Mouse (Mus musculus) ES-Bruce4 (cell line): ENCODE measurements at regions not wholly inside any gene's neighbourhood (a gene's known extent, or its start where the extent isn't known, plus 50 kb on each side); places are given as distances from the start of the nearest gene placed in this dataset.

Source experiments
- H3K27ac ChIP-seq: 2 replicates; pipeline ENCODE4 v1.5.1; 2012; ENCODE audit warnings: low read length, inconsistent platforms; ENCODE audit not compliant: insufficient read depth
- H3K27me3 ChIP-seq: 2 replicates; pipeline ENCODE4 v1.6.1; 2012; ENCODE audit warnings: mild to moderate bottlenecking, low read length, inconsistent platforms; ENCODE audit not compliant: control insufficient read depth, poor library complexity, insufficient read depth, severe bottlenecking
- H3K36me3 ChIP-seq: 2 replicates; pipeline ENCODE4 v1.6.1; 2012; ENCODE audit warnings: inconsistent platforms, mild to moderate bottlenecking, low read length, moderate library complexity; ENCODE audit not compliant: control insufficient read depth, poor library complexity, insufficient read depth, severe bottlenecking
- H3K4me1 ChIP-seq: one replicate; pipeline ENCODE4 v1.8.1; 2011; ENCODE audit warnings: low read length; ENCODE audit not compliant: control insufficient read depth, insufficient read depth
- H3K4me3 ChIP-seq: 2 replicates; pipeline ENCODE4 v1.5.1; 2011; ENCODE audit warnings: low read depth, mild to moderate bottlenecking, low read length
- H3K9ac ChIP-seq: 2 replicates; pipeline ENCODE4 v1.6.1; 2012; ENCODE audit warnings: low read depth, mild to moderate bottlenecking, inconsistent platforms; ENCODE audit not compliant: poor library complexity, severe bottlenecking
- H3K9me3 ChIP-seq: replicated peaks from 2 replicates; pipeline ENCODE4 v1.6.1; 2012; ENCODE audit warnings: mild to moderate bottlenecking, low read length, inconsistent platforms; ENCODE audit not compliant: control insufficient read depth, poor library complexity, insufficient read depth, severe bottlenecking
- CTCF ChIP-seq: IDR thresholded peaks from one replicate; pipeline ENCODE4 v1.8.1; 2011; ENCODE audit warnings: low read depth, low read length
- EP300 ChIP-seq: IDR thresholded peaks from 2 replicates; pipeline ENCODE4 v1.6.1; 2011; ENCODE audit warnings: low read depth, low read length; ENCODE audit not compliant: insufficient read depth
- POLR2A ChIP-seq: IDR thresholded peaks from one replicate; pipeline ENCODE4 v1.8.1; 2011; ENCODE audit warnings: low read length; ENCODE audit not compliant: insufficient read depth

DNA sequence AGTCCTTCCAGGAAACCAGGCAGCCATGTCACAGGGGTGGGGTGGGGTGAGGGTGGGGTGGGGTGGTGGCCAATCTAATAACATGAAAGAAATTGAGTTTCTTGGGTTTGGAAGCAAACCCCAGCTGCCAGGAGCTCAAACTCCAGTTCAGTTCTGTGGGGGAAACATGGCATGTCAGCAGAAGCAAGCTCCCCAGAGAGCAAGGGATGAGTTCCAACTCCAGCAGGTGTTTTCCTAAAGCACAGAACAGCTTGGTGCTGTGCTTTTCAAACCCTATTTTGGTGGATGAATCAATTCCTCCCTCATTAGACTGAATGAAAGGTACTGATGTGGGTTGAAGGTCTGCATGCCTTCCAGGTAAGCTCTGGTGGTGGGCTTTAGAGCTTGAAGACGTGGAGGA is 77.8 kb upstream of the Kcnd3 start:
- Histone ChIP-seq H3K36me3 (no peaks in the 10 kb centered on the region), H3K27me3 (no peaks in the 10 kb centered on the region; the same call in 1 of the 2 replicates)
- TF ChIP-seq POLR2A (no peak), EP300 (no peak), CTCF (no peak)

DNA sequence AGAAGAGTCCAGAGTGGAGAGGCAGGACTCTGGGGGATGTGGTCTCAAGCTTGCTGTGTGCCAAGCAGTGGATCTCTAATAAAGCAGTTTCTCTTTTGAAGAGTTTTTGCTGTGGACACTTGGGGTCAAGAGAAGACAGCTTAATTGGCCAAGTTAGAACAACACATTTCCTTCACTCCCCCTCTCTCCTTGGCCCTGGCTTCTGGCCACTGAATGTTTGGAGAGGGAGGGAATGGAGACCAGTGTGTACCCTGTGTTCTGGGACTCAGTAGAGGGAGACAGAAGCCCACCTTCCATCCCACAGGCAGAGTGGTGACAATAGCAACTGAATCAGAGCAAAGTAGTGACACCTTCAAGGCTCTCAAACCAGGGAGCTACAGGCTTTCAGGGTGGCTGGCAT is 77.3 kb upstream of the Kcnd3 start:
- TF ChIP-seq EP300, result no peak
- TF ChIP-seq POLR2A, result no peak
- no peak for TF ChIP-seq CTCF
- Histone ChIP-seq H3K36me3 (no peaks in the 10 kb centered on the region), H3K27ac (no peak overlapping the region), H3K9me3 (no peaks in the 10 kb centered on the region), H3K27me3 (no peaks in the 10 kb centered on the region; the same call in 1 of the 2 replicates), H3K4me3 (no peak overlapping the region), H3K9ac (no peak overlapping the region), H3K4me1 (no peaks in the 10 kb centered on the region)

More for the DNA sequence above, 77.8 kb upstream of the Kcnd3 start:
- Histone ChIP-seq H3K4me1 (no peaks in the 10 kb centered on the region), H3K27ac (no peak overlapping the region), H3K9ac (no peak overlapping the region), H3K9me3 (no peaks in the 10 kb centered on the region), H3K4me3 (no peak overlapping the region)

DNA sequence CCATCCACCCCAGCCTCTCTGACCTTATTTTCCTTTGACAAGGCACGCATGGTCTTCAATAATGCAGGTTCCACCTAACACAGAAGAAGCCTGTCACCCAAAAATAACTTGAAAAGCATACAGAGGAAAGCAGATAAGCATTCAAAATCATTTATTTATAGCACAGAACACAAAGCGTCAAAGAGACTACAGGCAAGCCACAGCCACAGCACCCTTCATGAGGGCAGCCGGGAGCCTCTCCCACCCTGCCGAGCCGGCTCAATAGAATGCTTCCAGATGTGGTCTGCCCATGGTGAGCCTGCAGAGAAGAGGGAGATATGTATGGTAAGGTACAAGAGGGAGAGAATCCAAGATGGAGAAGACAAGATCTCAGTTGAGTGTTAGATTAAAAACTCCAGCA is 76.7 kb upstream of the Kcnd3 start:
- H3K4me3 ChIP-seq, result no peak overlapping the region
- H3K9me3 ChIP-seq, result no peaks in the 10 kb centered on the region
- H3K9ac ChIP-seq, result no peak overlapping the region
- TF ChIP-seq POLR2A, result no peak
- no peak for TF ChIP-seq CTCF
- TF ChIP-seq EP300, result no peak
- no peak overlapping the region for H3K27ac ChIP-seq
- H3K36me3 ChIP-seq, result no peaks in the 10 kb centered on the region
- H3K27me3 ChIP-seq, result no peaks in the 10 kb centered on the region; the same call in 1 of the 2 replicates
- H3K4me1 ChIP-seq, result no peaks in the 10 kb centered on the region

DNA sequence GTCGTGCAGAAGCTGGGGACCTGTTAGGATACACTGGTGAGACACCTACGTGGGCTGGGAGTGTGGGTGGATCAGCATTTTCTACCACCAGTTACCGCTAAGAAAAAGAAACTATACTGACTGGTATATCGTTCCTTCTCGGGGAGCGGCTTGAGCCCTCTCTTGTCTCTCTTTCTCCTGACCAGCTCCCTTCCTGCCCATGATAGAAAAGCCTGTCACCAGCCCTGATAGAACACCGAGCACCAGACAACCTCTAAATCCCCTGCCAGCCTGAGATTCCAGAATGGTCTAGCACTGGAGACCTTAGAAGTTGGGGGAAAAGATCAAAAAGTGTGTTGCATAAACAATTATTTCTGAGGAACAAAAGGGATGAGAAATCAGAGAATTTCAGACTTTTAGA is 76.3 kb upstream of the Kcnd3 start:
- Histone ChIP-seq H3K4me1 (no peaks in the 10 kb centered on the region), H3K36me3 (no peaks in the 10 kb centered on the region), H3K9me3 (no peaks in the 10 kb centered on the region), H3K27me3 (no peaks in the 10 kb centered on the region; the same call in 1 of the 2 replicates), H3K27ac (no peak overlapping the region), H3K9ac (no peak overlapping the region), H3K4me3 (no peak overlapping the region)
- no peak for TF ChIP-seq CTCF
- TF ChIP-seq POLR2A, result no peak
- no peak for TF ChIP-seq EP300

DNA sequence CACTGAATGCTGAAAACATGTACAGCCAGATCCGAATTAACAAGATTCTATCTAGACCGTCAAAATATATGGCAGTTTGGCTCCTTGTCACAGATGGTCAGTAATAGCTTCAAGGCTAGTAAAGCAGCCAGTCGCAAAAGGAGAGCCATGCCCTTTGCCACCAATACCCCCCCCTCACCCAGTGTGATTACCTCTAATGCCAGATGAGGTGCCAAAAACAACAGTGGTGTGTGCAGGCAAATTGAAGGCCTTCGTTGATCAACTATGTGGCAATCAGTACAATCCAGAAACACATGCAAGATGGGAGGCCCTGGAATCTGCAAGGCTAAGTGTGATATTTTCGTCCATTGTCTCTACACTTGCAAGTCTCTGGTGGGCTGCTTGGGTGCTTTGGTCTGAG is 75.8 kb upstream of the Kcnd3 start:
- Histone ChIP-seq H3K27me3 (no peaks in the 10 kb centered on the region; the same call in 1 of the 2 replicates), H3K9me3 (no peaks in the 10 kb centered on the region), H3K4me3 (no peak overlapping the region), H3K27ac (no peak overlapping the region), H3K9ac (no peak overlapping the region), H3K36me3 (no peaks in the 10 kb centered on the region), H3K4me1 (no peaks in the 10 kb centered on the region)
- TF ChIP-seq CTCF, result no peak
- no peak for TF ChIP-seq POLR2A

DNA sequence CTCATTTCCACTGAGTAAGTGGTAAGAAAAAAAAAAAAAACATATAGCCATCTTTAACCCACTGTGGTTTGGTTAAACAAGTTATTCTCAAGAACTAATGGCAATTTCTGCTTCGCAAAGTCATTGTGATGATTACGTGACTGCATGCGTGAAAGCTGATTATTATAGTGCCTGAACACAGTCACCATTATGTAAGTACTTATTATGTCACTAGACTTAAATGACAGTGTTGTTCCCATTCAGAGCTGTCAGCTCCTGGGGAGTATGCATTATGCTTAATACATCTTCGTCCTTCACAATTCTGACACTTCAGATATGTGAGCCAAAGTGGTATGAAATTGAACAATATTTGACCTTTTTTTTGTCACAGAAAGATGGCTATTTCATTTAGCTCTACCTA is 71.3 kb upstream of the Kcnd3 start:
- no peak overlapping the region for H3K4me3 ChIP-seq
- TF ChIP-seq POLR2A, result no peak
- no peak for TF ChIP-seq CTCF
- TF ChIP-seq EP300, result no peak
- H3K27ac ChIP-seq, result no peak overlapping the region
- no peaks in the 10 kb centered on the region for H3K4me1 ChIP-seq
- H3K27me3 ChIP-seq, result no peaks in the 10 kb centered on the region; the same call in 1 of the 2 replicates
- no peaks in the 10 kb centered on the region for H3K36me3 ChIP-seq
- H3K9me3 ChIP-seq, result no peaks in the 10 kb centered on the region
- H3K9ac ChIP-seq, result no peak overlapping the region
